ENCODE assay signal across 17 mouse cellular contexts in genomic region chr8:46562333-46562732, GRCm38 (mm10). TPM values are rescaled to one million over a fixed set of nuclear protein-coding genes. Genes with fewer than 3 reads are reported as not detected.
DNase-seq lines count a peak whose midpoint lies in the region.
"Had no signal": no experiment of that assay in that cellular context is flagged by ENCODE, and none has a peak within 500 bp of the region (broad histone marks: within the 10 kb centered on the region; RNA-seq: fewer than 3 reads in every experiment).

No protein-coding gene starts in this region.

- peak; percentile 39 to 70 for DNase-seq in adrenal gland, adult (ENCODE audit: inconsistent age in 2 of 2, low spot score in 1 of 2)
- no peak for DNase-seq in adrenal gland, adult 18-20 months (ENCODE audit: low spot score in 2 of 2)
- peak; percentile 12 for DNase-seq in lung, postnatal 36 days
- no peak for DNase-seq in lung, adult 18-20 months
- peak; percentile 47 to 57 for DNase-seq in adrenal gland, postnatal 36 days
- no peak for DNase-seq in spleen, adult 18-20 months
- DNase-seq: cerebellum, adult 11-12 months; cerebellum, adult 8-10 months; cerebellum, postnatal 10 days; cerebellum, postnatal 36 days; embryo, embryonic 11 days; gastrocnemius, postnatal 10 days; gastrocnemius, postnatal 36 days; heart, adult 2 months; heart, postnatal 14 days; heart, postnatal 4 days had no signal

RNA-seq across cellular contexts. Expression of gene Cenpu, which starts 10.5 kb away (rescaled TPM):
- 1 to 10 TPM; 1.1 to 2.0 TPM for total RNA-seq in adrenal gland, adult 18-20 months (2021)
- 1 to 10 TPM; 1.8 to 3.1 TPM for total RNA-seq in adrenal gland, postnatal 36 days (2021)
- total RNA-seq: gastrocnemius, adult 18-20 months had no signal

RNA-seq across cellular contexts. Expression of gene Primpol, which starts 54.7 kb away (rescaled TPM):
- 10 to 100 TPM in 1 of 2 experiments, 1 to 10 TPM in 1; 8.6 to 12.0 TPM for total RNA-seq in adrenal gland, adult 18-20 months (2021)
- 10 to 100 TPM; 11.0 to 13.3 TPM for total RNA-seq in adrenal gland, postnatal 36 days (2021)

RNA-seq across cellular contexts. Expression of gene Casp3, which starts 54.8 kb away (rescaled TPM):
- total RNA-seq in adrenal gland, adult 18-20 months (2021), result 10 to 100 TPM; 13.7 to 14.8 TPM
- total RNA-seq in adrenal gland, postnatal 36 days (2021), result 10 to 100 TPM; 17.3 to 22.4 TPM

Comparison
In these comparisons a context has a peak if more than half of its experiments do, and no peak if none do; other contexts are left out.
1. DNase-seq: peak in adrenal gland, adult (2 of 2), lung, postnatal 36 days (single experiment) and adrenal gland, postnatal 36 days (2 of 2); none in adrenal gland, adult 18-20 months (0 of 2), lung, adult 18-20 months (0 of 2) and spleen, adult 18-20 months (0 of 2).